Mouse (Mus musculus) hindbrain, embryonic 14.5 days (tissue): ENCODE results near the gene Hpse. TPM values are rescaled to one million over a fixed set of nuclear protein-coding genes. Genes with fewer than 3 reads are reported as not detected.

ENCODE experiments used
- ATAC-seq: fragments of 200-750 bp; cut with Nextera tagmentation; 2 replicates; pipeline ENCODE4 v1.8.0; 2017; ENCODE audit warnings: moderate number of reproducible peaks, mild to moderate bottlenecking, moderate TSS enrichment, moderate library complexity; ENCODE audit not compliant: low FRiP score
- DNase-seq: peaks from one replicate; pipeline ENCODE4 v3.0.0-alpha.2; 2015; ENCODE audit warnings: low spot score
- H3K27ac ChIP-seq: fragments of 300-500 bp; sonication (generic); 2 replicates; pipeline ENCODE4 v1.5.1; 2014; ENCODE audit warnings: mild to moderate bottlenecking, moderate library complexity
- H3K27me3 ChIP-seq: fragments of 300-500 bp; sonication (generic); 2 replicates; pipeline ENCODE4 v1.6.1; 2014; ENCODE audit warnings: mild to moderate bottlenecking, low read length, mixed read lengths; ENCODE audit not compliant: control insufficient read depth, insufficient read depth
- H3K36me3 ChIP-seq: fragments of 300-500 bp; sonication (generic); replicated peaks from 2 replicates; pipeline ENCODE4 v1.6.1; 2014; ENCODE audit not compliant: control insufficient read depth, insufficient read depth
- H3K4me1 ChIP-seq: fragments of 300-500 bp; sonication (generic); replicated peaks from 2 replicates; pipeline ENCODE4 v1.6.1; 2014; ENCODE audit warnings: antibody characterized with exemption, low read length, mixed read lengths; ENCODE audit not compliant: control insufficient read depth, insufficient read depth
- H3K4me2 ChIP-seq: fragments of 300-500 bp; sonication (generic); replicated peaks from 2 replicates; pipeline ENCODE4 v1.6.1; 2014; ENCODE audit warnings: mild to moderate bottlenecking, moderate library complexity
- H3K4me3 ChIP-seq: fragments of 300-500 bp; sonication (generic); replicated peaks from 2 replicates; pipeline ENCODE4 v1.5.1; 2014; ENCODE audit warnings: mild to moderate bottlenecking, low read length
- H3K9ac ChIP-seq: fragments of 300-500 bp; sonication (generic); 2 replicates; pipeline ENCODE4 v1.6.1; 2014
- H3K9me3 ChIP-seq: fragments of 300-500 bp; sonication (generic); 2 replicates; pipeline ENCODE4 v1.6.1; 2016; ENCODE audit warnings: low read length; ENCODE audit not compliant: control insufficient read depth
- WGBS: fragments of 180-500 bp; shearing (Covaris S2); extraction: QIAGEN DNeasy Blood & Tissue Kit; methylation state at CpG from one replicate; pipeline ENCODE4 v1.1.7; 2014; 5-methylcytosine and 5-hydroxymethylcytosine counted together
- polyA plus RNA-seq: library from polyadenylated mRNA; unstranded; fragments of >200 nt; fragmentation: Nextera tagmentation; extraction: Ambion mirVana; gene quantifications from 2 replicates; pipeline ENCODE4 v1.2.1, GENCODE M21; 2014

Gene Hpse
- polyA plus RNA-seq, 1 experiment from 2014 or later: 0.41 TPM

- Histone ChIP-seq H3K9me3 (no peaks in the 10 kb centered on the region), H3K4me3 (no peak overlapping the region), H3K9ac (no peak overlapping the region), H3K4me2 (no peak overlapping the region), H3K4me1 (0 out of 2 replicates have a peak, but pooled peaks cover 12% of the 10 kb centered on the region), H3K27ac (no peak overlapping the region), H3K36me3 (no peaks in the 10 kb centered on the region), H3K27me3 (no peaks in the 10 kb centered on the region)
- ATAC-seq (no peak), DNase-seq (no peak)
- WGBS: 91% methylated on average over 4 of the region's 4 CpGs
Measured at GRCm38 (mm10) chr5:100672403-100672802, 47.1 kb downstream of the Hpse start.

GRCm38 (mm10) chr5:100671897-100672296 is 47.6 kb downstream of the Hpse start:
- H3K9me3 ChIP-seq: no peaks in the 10 kb centered on the region
- no peak for ATAC-seq
- H3K4me3 ChIP-seq: no peak overlapping the region
- no peak for DNase-seq
- WGBS: 83% methylated on average over 3 of the region's 3 CpGs
- 0 out of 2 replicates have a peak, but pooled peaks cover 12% of the 10 kb centered on the region for H3K4me1 ChIP-seq
- no peak overlapping the region for H3K9ac ChIP-seq
- no peak overlapping the region for H3K4me2 ChIP-seq
- H3K27me3 ChIP-seq: no peaks in the 10 kb centered on the region
- H3K36me3 ChIP-seq: no peaks in the 10 kb centered on the region
- no peak overlapping the region for H3K27ac ChIP-seq

- no peak for ATAC-seq
- 0 out of 2 replicates have a peak, but pooled peaks cover 3% of the 10 kb centered on the region for H3K36me3 ChIP-seq
- H3K4me2 ChIP-seq: no peak overlapping the region
- no peak overlapping the region for H3K27ac ChIP-seq
- H3K9ac ChIP-seq: no peak overlapping the region
- DNase-seq: peak; percentile 38
- H3K4me3 ChIP-seq: no peak overlapping the region
- 24% methylated on average over 5 of the region's 5 CpGs for WGBS
- no peaks in the 10 kb centered on the region for H3K9me3 ChIP-seq
- H3K27me3 ChIP-seq: no peaks in the 10 kb centered on the region
- H3K4me1 ChIP-seq: 0 out of 2 replicates have a peak, but pooled peaks cover 12% of the 10 kb centered on the region
Measured at GRCm38 (mm10) chr5:100671398-100671797, 48.1 kb downstream of the Hpse start.

- Histone ChIP-seq H3K27ac (no peak overlapping the region), H3K4me1 (no peaks in the 10 kb centered on the region), H3K9ac (no peak overlapping the region), H3K4me3 (no peak overlapping the region), H3K4me2 (no peak overlapping the region), H3K36me3 (peaks cover 34% of the 10 kb centered on the region), H3K9me3 (no peaks in the 10 kb centered on the region), H3K27me3 (no peaks in the 10 kb centered on the region)
- 78% methylated on average over 1 of the region's 1 CpGs for WGBS
- ATAC-seq: no peak
- DNase-seq: no peak
Measured at GRCm38 (mm10) chr5:100666965-100667364, 52.6 kb downstream of the Hpse start.

GRCm38 (mm10) chr5:100663854-100664253 is 55.7 kb downstream of the Hpse start:
- ATAC-seq (no peak), DNase-seq (peak; percentile 41)
- no peaks in the 10 kb centered on the region for H3K4me1 ChIP-seq
- H3K4me3 ChIP-seq: no peak overlapping the region
- no peaks in the 10 kb centered on the region for H3K27me3 ChIP-seq
- no peak overlapping the region for H3K4me2 ChIP-seq
- no peaks in the 10 kb centered on the region for H3K9me3 ChIP-seq
- no peak overlapping the region for H3K27ac ChIP-seq
- H3K36me3 ChIP-seq: peaks cover 62% of the 10 kb centered on the region
- H3K9ac ChIP-seq: no peak overlapping the region
- 68% methylated on average over 5 of the region's 5 CpGs for WGBS

DNA sequence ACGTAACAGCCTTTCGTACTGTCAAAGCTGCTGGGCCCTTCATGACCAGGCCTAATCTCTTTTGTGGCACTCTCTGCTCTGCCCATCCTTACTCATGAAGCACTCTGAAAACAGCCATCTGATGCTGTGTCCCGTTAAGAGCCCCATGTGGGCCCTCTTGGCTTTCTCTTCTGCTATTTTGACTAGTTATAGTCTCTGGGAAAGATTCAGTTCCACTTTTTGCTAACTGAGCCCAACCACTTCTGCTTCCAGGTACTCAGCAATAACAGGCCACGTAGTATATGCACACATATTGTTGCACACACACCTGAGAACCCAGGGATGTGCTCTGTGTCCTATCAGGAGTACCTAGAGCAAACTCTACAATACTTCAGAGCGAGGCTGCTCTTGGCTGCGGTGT is 56.5 kb downstream of the Hpse start:
- no peaks in the 10 kb centered on the region for H3K4me1 ChIP-seq
- peaks cover 69% of the 10 kb centered on the region for H3K36me3 ChIP-seq
- ATAC-seq (no peak), DNase-seq (no peak)
- WGBS: 98% methylated on average over 6 of the region's 6 CpGs
- no peaks in the 10 kb centered on the region for H3K27me3 ChIP-seq
- H3K9ac ChIP-seq: no peak overlapping the region
- H3K9me3 ChIP-seq: no peaks in the 10 kb centered on the region
- H3K27ac ChIP-seq: no peak overlapping the region
- H3K4me3 ChIP-seq: no peak overlapping the region
- H3K4me2 ChIP-seq: no peak overlapping the region

- no peaks in the 10 kb centered on the region for H3K9me3 ChIP-seq
- no peak overlapping the region for H3K4me2 ChIP-seq
- no peaks in the 10 kb centered on the region for H3K27me3 ChIP-seq
- WGBS: 90% methylated on average over 6 of the region's 6 CpGs
- H3K36me3 ChIP-seq: peaks cover 88% of the 10 kb centered on the region
- no peak for DNase-seq
- no peak overlapping the region for H3K27ac ChIP-seq
- no peak for ATAC-seq
- no peak overlapping the region for H3K4me3 ChIP-seq
- no peaks in the 10 kb centered on the region for H3K4me1 ChIP-seq
- H3K9ac ChIP-seq: no peak overlapping the region
Measured at GRCm38 (mm10) chr5:100658460-100658859, 61.1 kb downstream of the Hpse start.

GRCm38 (mm10) chr5:100656352-100656751 is 63.2 kb downstream of the Hpse start:
- 84% methylated on average over 6 of the region's 6 CpGs for WGBS
- Histone ChIP-seq H3K9ac (no peak overlapping the region), H3K27me3 (no peaks in the 10 kb centered on the region), H3K4me3 (no peak overlapping the region), H3K36me3 (peaks cover 72% of the 10 kb centered on the region), H3K9me3 (no peaks in the 10 kb centered on the region), H3K4me2 (no peak overlapping the region), H3K27ac (no peak overlapping the region), H3K4me1 (no peaks in the 10 kb centered on the region)
- DNase-seq (no peak), ATAC-seq (no peak)

- no peak overlapping the region for H3K9ac ChIP-seq
- DNase-seq (no peak), ATAC-seq (no peak)
- H3K36me3 ChIP-seq: peaks cover 35% of the 10 kb centered on the region
- no peak overlapping the region for H3K27ac ChIP-seq
- 91% methylated on average over 9 of the region's 9 CpGs for WGBS
- H3K9me3 ChIP-seq: no peaks in the 10 kb centered on the region
- no peaks in the 10 kb centered on the region for H3K4me1 ChIP-seq
- H3K27me3 ChIP-seq: no peaks in the 10 kb centered on the region
- no peak overlapping the region for H3K4me3 ChIP-seq
- no peak overlapping the region for H3K4me2 ChIP-seq
Measured at GRCm38 (mm10) chr5:100652327-100652726, 67.2 kb downstream of the Hpse start.

DNA sequence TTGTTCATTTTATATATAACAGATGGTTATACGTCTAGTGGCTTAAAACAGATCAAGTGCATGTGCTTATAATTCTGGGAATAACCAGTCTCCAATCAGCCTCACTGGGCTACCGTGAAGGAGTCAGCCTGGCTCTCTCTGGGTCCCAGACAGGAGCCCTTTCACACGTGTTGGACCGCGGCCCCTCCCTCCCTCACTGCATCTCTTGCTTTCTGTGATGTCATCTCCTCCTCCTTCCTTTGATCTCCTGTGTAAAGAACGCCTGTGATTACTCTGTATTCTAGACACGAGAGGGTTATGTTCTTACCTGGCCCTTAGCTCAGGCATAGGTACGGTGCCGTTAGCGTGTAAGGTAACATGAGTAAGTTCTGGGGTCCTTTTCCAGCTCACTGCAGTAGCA is 68.0 kb downstream of the Hpse start:
- no peak for ATAC-seq
- Histone ChIP-seq H3K4me2 (no peak overlapping the region), H3K27me3 (no peaks in the 10 kb centered on the region), H3K9ac (no peak overlapping the region), H3K4me3 (no peak overlapping the region), H3K27ac (no peak overlapping the region), H3K36me3 (peaks cover 28% of the 10 kb centered on the region), H3K4me1 (no peaks in the 10 kb centered on the region), H3K9me3 (no peaks in the 10 kb centered on the region)
- DNase-seq: no peak
- WGBS: 84% methylated on average over 10 of the region's 10 CpGs
